Mouse (Mus musculus): ENCODE data around the gene Gsdma3. TPM values are rescaled to one million over a fixed set of nuclear protein-coding genes. Genes with fewer than 3 reads are reported as not detected.
A peak's percentile ranks its signal among the peaks of the same experiment; 100 is the strongest.

Gene Gsdma3
- polyA plus RNA-seq (2015; fragmentation: Nextera tagmentation; extraction: Ambion mirVana) = 0.26 and 0.42 TPM in 2 replicates

DNA sequence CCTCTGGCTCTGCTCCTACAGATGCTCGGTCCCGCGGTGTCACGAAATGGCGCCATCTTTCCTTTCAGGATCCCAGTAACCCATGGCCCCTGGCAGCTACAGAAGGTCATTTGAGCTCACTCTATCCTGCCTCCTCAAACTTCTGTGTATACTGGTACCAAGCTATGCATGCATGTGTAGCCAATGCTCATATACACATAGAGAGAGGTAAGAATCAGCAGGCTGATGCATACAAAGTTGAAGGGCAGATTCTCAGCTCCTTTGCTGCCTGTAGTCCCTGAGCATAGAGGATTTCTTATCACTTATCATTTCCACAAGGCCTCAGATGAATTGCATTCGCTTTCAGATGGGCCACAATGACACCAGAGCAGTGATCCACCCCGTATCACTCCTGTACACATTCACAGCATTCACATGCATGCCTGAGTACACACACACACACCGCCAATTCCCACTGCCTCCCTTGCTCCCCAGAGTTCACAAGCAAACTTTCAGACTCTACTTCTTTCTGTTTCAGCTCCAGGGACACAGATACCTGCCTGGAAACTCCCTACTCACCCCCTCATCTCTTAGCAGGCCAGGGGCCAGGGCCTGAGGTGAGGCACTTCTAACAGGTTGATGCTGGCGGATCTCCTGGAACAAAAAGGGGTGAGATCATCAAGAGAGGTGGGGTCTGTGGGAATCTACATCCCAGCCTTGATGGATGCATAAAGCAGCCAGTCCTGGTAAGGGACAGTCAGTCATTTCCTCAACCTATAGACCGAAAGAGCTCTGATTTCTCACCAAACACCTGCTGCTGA is at the start of gene Gsdma3, which contains the start of gene Gm12355:
Gene Gsdma3 (plus strand): TSS at position 750 of the 800 bp plus-strand sequence.
Gene Gm12355 (minus strand): TSS at position 51 of the 800 bp plus-strand sequence.
- no peak for DNase-seq (ENCODE audit: low spot score)

DNA sequence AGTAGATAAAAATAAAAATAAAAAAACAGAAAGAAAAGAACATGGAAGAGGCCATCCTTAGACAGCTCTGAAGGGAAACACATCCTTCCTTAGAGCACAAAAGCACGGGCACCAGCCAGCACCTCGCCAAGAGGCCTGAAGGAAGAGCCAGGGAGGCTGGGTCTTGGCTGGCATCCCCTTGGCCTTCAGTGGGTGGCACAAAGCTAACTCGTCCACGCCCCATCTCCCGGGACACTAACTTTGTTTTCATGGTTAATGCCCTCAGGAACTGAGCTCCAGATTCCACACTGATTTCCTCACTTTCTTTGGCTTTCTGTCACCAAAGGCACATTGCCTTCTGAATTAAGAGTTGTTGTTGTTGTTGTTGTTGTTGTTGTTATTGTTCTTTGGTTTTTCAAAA is 48.4 kb upstream of the Gsdma3 start:
- DNase-seq (ENCODE audit: low spot score) = no peak

DNA sequence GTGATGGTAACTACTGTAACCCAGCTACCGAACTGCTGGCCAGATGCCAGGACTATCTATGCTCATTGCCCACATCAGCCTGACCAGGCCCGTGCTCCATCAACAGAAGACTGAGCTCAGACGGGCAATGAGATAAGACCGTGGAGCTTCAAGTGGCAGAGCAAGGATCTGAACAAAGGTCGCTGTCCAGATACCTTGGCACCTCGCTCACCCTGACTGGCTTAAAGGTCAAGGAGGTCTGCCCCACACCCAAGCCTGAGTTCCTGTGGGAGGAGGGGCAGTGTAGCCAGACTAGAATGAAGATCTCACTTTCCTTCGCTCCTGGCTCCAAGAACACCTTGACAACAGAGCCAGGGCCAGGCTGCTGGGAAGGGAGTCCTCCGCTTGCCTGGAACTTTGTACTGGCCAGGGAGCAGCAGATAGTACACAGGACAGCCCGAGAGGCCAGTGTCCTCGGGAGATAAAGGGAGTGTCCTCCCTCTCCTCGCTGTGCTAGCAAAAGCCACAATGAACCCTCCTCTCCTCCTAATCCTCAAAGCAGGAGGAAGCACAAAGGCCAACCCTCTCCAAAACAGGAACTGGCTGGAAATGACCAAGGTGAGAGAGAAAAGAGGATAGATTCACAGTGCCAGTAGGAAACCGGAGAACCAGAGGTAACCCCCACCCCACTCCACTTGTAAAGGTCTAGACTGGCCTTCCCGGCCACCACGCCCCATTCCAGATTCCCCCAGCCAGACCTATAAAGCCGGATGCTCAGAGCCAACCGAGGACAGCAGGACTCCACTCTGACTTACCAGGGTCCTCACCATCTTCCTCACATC is 45.6 kb upstream of the Gsdma3 start:
- DNase-seq (ENCODE audit: low spot score) = no peak

DNA sequence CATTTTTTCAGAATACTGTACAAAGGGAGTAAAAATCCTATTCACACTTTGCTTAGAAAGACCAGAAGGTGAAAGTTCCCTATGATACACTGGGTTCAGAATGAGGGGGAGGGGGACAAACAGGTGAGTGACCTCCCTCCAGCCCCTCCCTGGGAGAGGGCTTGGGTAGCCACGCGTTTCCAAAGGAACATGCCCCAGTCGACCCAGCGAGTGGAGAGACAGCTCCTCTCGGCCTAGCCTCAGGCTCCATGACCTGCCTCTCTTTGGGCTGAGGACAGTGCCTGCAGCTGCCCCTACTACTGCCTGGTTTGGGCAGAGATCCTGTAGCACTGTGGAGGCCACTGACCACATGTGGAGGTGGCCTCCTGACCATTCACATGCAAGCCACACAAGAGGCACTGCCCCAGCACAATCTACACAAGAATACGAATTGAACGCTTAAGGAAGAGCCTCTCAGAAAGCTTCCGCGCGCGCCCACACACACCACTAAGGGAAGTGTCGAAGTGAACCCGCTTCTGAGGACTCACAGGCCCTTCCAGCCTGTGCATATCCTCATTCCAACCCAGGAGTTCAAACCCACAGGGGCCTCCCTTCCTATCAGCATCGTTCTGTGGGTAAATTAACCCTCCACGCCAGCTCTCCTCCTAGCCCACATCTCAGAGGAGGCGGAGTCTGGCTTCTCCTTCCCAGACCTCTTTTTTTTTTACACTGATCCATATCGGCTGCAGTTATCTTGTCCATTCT is 44.7 kb upstream of the Gsdma3 start:
- DNase-seq (ENCODE audit: low spot score) = no peak

DNA sequence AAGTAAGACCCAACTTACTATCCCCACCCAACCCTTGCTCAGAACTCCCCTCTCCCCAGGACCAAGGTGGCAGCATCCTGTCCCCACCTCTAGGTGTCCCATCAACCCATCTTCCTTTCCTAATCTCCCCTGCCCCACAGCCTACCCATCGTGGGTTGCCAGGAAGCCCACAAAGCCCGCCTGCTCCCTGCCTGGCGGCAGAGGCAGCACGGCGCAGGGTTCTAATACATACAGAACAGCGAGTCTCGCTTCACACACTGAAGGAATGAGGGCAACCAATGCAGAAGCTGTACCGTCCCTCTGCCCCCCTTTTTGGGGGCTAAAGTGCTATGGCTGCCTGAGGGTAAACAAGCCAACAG is 44.2 kb upstream of the Gsdma3 start:
- no peak for DNase-seq (ENCODE audit: low spot score)

DNA sequence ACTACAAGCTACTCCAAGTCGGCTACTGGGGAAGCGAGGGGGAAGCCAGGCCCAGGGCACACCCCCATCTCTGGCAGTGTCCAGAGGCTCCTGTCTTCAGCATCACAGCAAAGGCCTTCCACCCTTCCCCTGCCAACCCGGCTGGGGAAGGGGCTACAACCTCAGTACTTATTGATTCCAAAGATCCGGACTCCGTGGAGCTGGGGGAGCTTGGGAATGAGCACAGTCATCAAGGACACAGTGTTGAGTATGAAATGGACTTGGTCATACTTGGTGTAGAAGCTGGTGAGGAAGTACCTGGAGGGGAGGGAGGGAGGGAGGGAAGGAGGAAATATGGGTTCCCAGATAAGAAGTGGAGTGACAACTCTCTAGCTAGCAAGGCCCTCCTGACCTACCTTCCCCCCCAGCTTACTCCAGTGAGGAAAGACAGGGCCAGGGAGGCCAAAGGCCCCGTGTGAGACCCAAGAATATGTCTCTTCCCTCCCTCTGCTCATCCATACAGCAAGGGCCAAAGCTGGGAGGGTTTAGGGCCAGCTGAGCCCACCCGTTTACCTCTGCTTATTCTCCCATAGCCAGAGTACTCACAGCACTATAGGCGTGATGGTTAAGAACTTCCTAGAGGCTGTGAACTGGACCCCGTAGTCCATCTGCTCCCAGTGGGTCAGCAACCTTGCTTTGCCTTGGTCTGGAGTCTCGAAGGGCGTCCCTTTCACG is 43.5 kb upstream of the Gsdma3 start:
- no peak for DNase-seq (ENCODE audit: low spot score)

DNA sequence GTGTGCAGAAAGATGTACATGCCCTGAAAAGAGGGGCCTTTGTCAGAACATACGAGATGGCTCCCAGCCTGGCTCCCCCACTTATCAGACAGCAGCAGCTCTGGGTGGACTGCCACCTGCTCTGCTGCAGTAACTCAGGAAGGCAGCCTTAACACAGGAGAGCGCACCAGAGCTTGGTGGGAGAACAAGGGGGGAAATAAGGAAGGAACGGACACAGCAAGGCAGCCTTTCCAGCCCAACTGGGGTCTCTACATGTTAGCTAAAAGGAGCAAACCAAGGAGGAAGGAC is 43.0 kb upstream of the Gsdma3 start:
- DNase-seq (ENCODE audit: low spot score) = no peak

DNA sequence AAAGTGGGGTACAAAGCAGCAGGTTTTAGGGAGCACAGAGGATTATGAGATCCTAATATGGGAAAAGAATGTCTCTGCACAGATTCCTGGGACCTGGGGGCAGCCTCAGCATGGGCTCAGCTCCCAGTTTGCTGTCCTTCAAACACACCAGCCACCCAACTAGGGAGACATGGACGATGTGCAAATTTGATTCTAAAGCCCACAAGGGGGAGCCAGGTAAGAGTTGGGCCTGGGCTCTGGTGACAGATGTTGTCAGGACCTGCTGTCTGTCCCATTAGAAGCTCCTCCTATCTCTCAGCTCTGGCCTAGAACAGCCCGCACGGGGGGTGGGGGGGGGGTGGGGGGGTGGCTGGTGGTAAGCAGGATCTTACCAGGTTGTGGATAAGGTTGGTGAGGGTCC is 42.6 kb upstream of the Gsdma3 start:
- peak; percentile 41 for DNase-seq (ENCODE audit: low spot score)

DNA sequence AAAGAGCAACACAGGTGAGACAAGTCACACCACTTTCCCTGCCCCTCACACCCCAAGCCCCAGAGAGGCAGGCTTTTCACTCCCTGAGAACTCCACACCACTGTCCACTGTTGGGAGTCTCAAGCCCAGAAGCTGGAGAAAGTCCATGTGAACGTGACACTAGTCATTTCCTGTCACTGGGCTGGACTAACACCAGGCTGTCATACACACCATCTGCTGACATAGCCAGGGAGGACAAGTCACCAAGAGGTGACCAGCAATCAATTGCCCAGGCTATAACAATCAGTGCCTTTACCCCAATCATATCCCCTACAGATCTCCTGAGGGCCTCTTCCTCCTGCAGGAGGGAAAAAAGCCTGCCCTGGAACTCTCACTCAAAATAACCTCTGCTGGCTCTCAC is 42.0 kb upstream of the Gsdma3 start:
- DNase-seq (ENCODE audit: low spot score) = no peak

DNA sequence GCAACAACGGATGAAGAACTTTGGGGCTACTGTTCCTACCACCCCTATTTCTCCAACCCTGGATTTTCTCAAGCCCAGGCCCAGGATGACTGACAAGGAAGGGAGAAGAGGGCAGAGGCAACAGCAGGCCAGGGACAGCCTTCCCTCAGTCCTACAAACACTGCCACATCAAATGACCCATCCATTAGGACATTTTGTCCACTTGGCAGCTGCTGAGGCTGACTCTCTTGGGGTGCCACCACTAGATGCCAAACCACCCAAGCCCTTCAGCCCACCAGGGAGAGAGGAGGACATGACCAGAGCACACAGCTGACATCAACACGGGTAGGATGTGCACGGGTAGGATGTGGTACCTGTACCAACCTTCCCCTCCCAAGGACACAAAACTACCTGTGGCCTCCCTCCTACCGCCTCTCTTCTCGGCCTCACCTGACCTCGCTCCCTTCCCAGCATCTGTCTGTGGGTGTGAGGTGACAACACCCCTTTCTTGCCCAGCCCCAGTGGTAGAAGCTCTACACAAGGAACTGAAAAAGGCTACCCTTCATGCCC is 41.5 kb upstream of the Gsdma3 start:
- DNase-seq (ENCODE audit: low spot score) = no peak

DNA sequence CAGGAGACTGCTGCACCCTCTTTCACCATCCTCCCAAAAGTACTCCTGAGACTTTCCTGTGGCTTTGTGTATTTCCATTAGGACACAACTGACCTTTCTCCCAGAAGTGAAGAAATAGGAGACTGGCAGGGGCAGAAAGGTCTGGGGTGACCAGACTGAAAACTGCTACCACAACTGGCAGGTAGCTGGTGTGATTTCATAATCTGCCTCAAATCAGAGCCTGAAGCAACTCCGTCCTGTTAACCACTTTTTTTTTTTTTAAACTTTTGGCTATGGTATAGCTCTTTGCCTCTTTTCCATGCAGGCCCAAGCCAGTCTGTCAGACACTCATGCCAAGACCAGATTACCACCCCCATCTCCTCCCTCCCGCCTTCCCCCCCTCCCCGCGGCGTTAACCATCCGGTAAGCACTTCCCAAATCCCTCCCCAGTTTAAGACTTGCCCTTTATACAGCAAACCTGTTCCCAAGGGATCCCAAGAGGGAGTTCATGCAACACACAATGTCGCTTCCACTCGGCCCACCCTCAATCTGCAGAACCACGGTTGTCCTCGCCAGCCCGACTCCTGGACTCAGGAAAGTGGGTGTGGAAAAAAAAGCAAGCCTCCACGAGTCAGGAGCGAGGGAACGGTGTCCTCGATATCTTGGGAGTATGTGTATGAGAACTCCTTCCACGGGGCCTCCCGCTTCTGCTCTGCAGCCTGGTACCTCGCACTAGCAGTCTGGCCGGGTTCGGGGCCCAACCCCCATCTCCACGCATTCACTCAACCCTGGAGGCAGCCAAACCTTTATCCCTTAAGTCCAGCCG is 39.9 kb upstream of the Gsdma3 start:
- DNase-seq (ENCODE audit: low spot score) = no peak

DNA sequence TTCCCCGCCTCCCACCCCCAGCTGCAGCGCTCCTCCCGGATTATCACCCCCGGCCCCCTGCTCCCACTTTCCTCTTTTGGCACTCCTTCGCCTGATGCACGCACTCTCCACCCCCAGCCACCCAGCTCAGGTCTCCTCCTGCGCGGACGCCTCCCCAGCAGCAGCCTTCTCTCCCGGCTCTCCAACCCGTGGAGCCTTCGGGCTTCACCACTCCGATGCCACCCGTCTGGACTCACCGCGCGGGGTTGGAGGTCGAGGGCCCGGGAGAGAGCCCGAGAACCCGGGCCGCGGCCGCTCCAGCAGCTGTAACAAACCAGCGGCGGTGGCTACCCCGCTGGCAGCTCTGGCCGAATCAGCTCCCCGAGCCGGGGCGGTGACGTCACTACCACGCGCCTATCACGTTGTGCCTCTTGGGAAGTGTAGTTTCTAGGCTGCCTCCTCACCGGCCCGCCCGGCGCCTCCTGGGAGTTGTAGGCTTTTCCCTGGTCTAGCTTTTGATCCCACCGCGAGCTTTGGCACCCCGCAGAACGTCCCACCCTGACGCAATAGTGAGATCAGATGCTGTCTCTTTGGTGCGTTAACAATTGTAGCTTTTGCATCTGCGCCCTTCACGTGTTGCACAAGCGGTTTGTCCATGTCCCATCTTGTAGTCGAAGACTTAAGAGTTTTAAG is 39.1 kb upstream of the Gsdma3 start, which contains the start of gene Ormdl3:
Gene Ormdl3 (minus strand): TSS at position 477 of the 672 bp plus-strand sequence.
- DNase-seq (ENCODE audit: low spot score) = peak; percentile 96

DNA sequence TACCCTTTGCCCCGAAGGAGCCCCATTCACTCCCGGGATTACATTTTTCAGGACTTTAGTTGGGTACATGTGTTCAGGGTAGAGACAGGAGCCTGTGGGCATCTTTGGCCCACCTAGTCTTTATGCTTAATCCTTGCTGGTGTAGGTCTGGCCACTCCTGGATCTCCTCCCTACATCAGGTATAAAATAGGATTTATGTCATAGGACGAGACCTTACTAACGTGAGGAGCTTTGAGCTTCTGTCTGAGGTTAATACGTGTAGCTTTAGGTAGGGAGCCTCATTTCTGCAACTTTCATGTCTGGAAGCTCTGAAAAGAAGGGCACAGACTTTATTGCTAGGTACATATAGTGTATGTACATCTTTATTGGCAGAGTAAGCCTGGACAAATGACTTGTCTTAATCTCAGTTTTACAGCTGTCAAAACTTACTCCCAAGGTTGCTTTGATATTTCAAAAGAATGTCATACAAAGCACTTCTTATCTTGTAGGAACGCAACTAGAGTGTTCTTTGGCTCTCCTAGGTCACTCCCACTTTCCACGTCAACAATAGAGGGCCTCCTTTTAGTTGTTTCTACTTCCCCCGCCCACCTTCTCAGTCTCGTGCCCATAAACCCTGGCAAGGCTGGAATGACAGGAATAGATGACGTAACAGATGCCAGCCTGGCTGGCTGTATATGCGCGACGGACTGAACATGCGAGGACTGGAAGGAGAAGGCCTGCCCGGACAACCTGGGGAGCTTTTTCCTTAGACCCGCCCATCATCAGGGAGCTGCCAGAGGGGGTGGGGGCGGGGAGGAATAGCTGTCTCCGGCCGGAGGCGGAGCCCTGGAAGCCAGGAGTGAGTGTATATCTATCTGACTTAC is 38.2 kb upstream of the Gsdma3 start:
- peak; percentile 58 for DNase-seq (ENCODE audit: low spot score)

DNA sequence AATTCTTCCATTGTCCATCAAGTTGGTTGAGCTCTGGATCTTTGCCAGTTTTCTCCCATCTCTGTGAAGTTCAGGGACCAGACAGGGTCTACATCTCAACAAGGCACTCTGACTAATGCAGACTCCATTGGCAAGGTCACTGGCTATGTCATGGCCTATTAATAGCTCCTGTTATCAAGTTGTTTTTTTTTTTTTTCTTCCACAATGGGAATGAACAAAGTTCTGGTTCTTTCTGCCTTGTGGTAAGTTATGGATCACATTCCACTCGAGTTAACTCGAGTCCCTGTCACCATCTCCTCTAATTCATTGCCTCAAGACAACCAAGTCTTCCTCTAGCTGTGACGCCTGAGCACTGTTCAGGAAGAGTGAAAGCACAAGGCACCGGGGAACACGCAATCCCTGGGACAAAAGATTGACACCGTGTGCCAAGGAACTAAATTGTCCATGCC is 37.3 kb upstream of the Gsdma3 start:
- no peak for DNase-seq (ENCODE audit: low spot score)

DNA sequence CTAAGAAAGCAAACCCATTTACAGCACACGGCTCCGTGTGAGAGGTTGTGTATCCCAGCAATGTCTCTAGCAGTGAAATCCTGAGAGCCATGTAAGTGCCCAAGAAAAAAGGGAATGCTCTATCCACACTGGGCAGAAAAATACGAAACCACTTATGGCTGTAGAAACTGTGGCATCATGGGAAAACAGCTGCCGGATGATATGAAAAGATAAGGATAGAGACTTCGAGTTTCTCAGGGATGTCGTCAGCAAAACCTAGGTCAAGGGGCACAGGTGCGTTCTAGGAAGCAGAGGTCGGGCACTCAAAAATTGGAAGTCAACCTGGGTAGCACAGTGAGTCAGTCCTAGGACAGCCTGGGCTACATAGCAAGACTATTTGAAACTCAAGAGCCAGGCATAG is 36.9 kb upstream of the Gsdma3 start:
- no peak for DNase-seq (ENCODE audit: low spot score)

DNA sequence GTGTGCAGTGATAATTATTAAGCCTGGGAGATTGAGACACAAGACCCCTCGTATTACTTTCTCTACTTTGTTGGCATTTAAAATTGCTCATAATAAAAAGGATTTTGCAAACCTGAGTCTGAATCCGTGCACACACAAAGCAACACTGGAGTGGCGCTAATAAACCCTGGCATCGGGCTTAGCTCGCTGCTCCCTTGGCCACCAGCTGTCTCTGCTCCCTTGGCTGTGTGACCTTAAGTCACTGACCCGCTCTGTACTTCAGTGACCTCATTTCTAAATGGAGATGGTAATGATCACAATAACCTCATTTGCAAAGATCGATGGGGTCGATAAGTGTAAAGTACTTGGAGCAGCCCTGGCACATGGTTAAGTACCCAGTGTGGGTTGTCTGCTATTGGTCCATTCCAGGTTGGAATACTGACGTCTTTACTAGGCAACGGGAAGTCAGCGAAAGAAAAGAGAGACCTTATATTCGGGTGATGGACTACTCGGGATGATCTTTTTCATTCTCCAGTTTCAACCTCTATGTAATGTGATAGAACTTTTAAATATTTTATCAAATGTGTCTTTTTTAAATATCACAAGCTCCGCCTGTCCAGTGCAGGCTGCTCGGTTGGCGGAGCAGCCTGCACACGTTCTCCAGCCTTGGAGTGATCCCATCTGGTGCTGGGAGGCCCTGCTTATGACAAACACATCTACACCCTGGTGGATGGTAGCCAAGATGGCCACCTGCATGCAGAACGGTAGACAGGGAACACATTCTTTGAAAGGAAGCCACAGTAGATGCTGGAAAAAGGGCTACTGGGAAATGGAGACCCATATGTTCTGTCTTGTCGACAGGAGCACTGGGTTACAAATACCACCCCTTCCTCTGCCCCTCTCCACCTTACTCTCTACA is 35.4 kb upstream of the Gsdma3 start:
- DNase-seq (ENCODE audit: low spot score) = no peak

DNA sequence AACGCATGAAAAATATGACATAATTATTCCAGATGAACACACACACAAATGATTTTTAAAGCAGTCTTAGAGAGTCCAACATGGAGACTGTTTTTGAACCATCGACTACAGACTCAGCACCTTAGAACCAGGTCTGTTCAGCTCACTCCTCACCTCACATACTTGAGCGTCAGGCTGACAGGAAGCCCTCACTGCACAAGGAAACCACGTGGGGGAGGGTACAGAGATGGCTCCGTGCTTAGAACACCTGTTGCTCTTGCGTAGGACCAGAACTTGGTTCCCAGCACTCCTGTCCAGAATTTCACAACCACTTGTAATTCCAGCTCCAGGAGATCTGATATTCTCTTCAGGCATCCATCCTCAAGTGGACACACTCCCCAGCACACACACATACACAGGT is 31.1 kb upstream of the Gsdma3 start:
- DNase-seq (ENCODE audit: low spot score) = peak; percentile 58

Measured in thymus, postnatal 0 days (tissue).